Mouse (Mus musculus) thymus, adult 2 months (tissue): ENCODE data around the gene 1700010B08Rik.

Experiments used
- CTCF ChIP-seq: fragments of 200-500 bp; IDR thresholded peaks from 2 replicates; pipeline ENCODE4 v1.5.1; 2012; ENCODE audit warnings: mild to moderate bottlenecking, control low read depth, low read length, moderate library complexity, borderline replicate concordance; ENCODE audit not compliant: control insufficient read depth, poor library complexity, insufficient read depth; ENCODE audit errors: extremely low read depth
- POLR2A ChIP-seq: fragments of 200-500 bp; IDR thresholded peaks from 2 replicates; pipeline ENCODE4 v1.6.1; 2012; ENCODE audit warnings: mild to moderate bottlenecking, low read length, control low read depth, moderate library complexity; ENCODE audit not compliant: control insufficient read depth, poor library complexity, insufficient read depth; ENCODE audit errors: extremely low read depth

DNA sequence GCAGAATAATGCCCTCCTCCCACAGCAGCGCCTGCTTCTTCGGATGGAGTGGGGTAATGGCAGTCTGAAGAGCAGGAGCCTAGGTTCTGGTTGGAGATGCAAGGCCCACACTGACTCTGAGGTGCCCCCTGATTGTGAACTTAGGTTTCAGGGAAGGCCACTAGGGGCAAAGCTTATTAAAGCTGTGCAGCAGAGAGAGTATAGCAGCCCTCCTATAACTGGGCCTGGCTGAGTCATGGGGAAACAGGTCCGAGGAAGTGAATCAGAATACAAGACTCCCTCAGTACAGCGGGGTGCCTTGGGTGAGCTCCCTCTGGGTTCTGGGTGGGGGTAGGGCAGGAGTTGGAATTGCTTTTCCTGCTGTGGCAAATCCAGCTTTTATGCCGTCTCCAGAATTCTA lies 51.4 kb downstream of the 1700010B08Rik start:
- TF ChIP-seq CTCF (no peak), POLR2A (no peak)
